Mouse (Mus musculus) gastrocnemius, postnatal 4 days (tissue): ENCODE measurements around the gene Dock4. TPM values are rescaled to one million over a fixed set of nuclear protein-coding genes. Genes with fewer than 3 reads are reported as not detected.

Experiments
- DNase-seq, 2 experiments: peaks; one replicate each; pipeline ENCODE4 v3.0.0; 2021 to 2022; ENCODE audit warnings: low spot score in 2 of 2, mixed read lengths in 2 of 2
- long read RNA-seq, 2 experiments: library from polyadenylated mRNA; stranded (forward); transcript quantifications; one replicate each; pipeline ENCODE4 v2.0.0; 2021
- total RNA-seq, 2 experiments: library from RNA; stranded (reverse); gene quantifications; 2 replicates each; pipeline ENCODE4 v1.2.3; 2021

The Dock4 gene
- total RNA-seq = 10 to 100 TPM; 20.7 to 23.4 TPM
- long read RNA-seq, experiment 1, partial matches to known transcripts = 1 of 9 reads
- long read RNA-seq, experiment 1, other reads (novel, unspliced or antisense) = 6 of 9 reads
- long read RNA-seq, experiment 2, partial matches to known transcripts = 6 of 11 reads
- long read RNA-seq, experiment 2, other reads (novel, unspliced or antisense) = 3 of 11 reads

- DNase-seq = peak; percentile 93 to 99
Measured at GRCm38 (mm10) chr12:40445648-40446449, at the start of gene Dock4, which contains the start of gene Zfp277. TSS of gene Dock4 (plus strand) at chr12:40445952. TSS of gene Zfp277 (minus strand) at chr12:40445902.

DNA sequence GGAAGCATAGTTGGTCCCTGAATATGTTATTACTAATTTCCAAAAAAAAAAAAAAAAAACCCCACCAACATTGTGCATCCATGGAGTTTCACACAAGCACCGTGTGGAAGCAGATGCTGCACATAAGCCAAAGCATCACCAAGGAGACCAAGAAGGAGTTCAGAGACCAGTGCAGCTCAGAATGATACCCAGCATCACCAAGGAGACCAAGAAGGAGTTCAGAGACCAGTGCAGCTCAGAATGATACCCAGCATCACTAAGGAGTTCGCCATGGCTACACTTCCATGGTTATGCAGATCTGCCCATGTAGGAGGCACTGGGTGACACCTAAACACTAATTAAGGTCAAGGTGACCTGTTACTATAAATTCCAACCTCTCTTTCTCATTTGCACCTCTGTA lies 46.8 kb upstream of the Dock4 start:
- DNase-seq = no peak

DNA sequence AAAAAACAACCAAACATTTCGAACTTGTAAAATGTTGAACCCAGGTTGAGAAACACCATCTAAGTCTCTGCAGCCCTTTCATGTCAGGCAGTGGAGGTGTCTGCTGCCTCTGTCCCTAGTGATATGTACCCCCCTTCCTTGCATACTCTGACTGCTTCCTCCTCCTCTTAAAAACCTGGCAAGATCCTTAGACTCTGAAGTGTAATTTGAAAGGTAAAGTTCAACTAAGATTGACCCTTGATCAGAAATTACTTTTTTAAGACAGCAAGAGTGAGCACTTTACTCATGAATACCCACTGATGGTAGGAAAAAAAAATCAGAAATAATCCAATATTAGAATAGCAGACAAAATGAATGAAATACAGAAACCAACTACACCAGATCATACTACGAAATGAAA lies 46.4 kb upstream of the Dock4 start:
- DNase-seq = no peak

- DNase-seq = no peak
Measured at GRCm38 (mm10) chr12:40399812-40400211, 45.9 kb upstream of the Dock4 start.

DNA sequence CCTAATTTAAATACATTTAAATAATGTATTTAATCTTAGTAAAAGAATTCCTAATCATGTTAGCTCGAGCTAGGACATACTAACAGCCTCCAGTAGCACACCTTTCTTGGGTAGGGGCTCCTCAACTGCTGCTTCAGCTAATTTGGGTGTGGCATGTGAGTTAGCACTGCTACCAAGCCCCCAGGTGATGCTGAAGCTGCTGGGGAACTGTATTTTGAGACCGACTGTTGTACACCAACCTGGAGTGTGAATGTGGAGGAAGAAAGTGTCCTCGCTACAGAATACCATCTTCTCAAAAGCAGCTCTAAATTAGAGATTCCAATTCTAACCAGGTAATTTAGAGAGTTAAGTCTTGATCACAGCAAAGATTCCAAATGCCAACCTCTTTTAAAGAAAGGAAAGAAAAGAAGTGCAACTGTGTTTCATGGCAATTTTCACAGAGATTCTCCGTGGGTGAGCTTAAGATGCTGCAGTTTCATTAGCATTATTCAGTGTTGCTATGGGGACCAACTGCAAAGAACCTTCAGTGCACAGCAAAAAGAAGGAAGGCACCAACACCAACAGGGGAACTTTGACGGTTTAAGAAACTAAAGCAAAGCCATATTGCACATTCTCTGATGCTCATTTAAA lies 31.0 kb upstream of the Dock4 start:
- DNase-seq = no peak

DNA sequence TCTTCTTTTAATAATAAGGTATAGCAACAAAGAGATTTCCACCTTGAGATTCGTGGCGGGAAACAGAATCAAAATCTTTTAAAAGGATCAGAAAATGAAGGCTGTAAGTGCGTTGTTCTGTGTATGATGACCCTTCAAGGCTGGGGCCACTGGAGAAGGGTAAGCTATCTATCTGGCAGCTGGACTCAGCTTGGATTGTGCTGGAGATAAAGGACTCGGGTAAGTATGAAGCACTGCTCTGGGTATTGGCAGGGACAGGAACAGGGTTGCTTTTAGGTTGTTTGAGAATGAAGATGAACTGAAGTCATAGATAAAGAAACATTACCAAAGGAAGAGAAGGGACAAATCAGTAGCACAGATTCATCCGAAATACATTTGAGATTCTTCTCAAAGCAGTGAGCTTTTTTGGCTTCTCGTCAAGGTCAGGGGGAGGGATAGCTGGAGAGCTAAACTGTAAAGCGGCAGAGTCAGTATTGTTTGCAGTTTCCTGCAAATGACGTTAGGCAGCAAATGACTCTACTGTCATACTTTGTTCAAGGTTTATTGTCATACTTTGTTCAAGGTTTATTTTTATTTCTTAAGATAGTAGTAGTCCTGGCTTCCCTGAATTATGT lies 30.3 kb upstream of the Dock4 start:
- no peak for DNase-seq

- DNase-seq = no peak
Measured at GRCm38 (mm10) chr12:40417257-40417656, 28.5 kb upstream of the Dock4 start.

GRCm38 (mm10) chr12:40424991-40425390 lies 20.8 kb upstream of the Dock4 start:
- DNase-seq = no peak

DNA sequence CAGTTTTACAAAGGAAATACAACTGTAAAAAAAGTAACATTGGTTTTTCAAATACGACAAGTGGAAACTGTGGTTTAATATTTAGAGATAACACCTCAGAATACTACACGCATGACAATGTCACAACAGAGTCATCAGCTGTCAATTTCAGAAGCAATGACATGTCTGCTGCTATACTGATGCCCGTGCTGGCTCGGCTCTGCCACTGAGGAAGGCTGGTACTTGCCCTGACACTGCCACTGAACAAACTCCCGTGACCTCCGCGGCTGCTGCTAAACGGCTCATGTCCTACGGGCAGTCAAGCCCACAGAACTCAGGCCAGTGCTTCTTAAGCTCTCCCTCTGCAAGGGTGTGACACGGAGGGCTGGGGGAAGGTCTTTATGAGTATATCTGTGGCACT lies 18.1 kb upstream of the Dock4 start:
- DNase-seq = no peak

DNA sequence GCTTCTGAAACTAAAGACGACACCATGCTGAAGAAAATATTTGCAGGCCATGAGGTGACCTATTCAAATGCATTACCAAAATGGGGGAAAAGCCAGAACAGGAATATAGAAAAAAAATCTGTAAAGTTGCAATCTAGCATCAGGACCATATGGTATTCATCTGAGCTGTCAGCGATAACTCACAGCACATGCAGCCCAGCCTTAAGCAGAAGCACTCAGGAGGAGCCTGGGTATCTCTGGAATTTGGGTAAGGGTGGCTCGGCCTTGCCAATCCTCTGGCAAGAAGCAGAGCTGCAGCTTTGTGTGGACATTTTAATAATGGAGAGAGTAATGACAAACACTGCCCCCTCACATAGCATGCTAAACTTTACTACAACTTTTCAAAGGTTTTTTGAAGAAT lies 15.8 kb upstream of the Dock4 start:
- DNase-seq = no peak

DNA sequence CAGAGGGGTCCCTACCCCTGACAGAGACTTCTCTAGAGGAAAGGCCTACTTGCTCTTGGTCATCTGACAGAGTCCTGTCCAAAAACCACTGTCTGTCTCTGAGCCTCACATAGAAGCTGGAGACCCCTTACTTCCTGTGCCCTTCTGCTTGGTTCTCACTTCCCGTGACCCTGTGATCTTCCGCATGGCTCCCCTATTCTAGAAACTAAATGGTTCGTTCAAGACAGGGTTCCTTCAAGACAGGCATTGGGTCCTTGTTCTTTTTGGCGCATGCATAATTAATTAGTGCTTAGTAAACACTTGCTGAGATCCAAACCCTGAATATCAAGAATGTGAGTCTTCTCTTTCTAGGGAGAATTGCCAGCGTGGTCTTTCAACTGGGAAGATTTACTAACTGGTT lies 14.7 kb upstream of the Dock4 start:
- no peak for DNase-seq

GRCm38 (mm10) chr12:40434101-40434500 lies 11.7 kb upstream of the Dock4 start:
- no peak for DNase-seq

- DNase-seq = no peak
Measured at GRCm38 (mm10) chr12:40438049-40438448, 7.7 kb upstream of the Dock4 start.

- DNase-seq = no peak
Measured at GRCm38 (mm10) chr12:40445206-40445605, 546 bp upstream of the Dock4 start.

- DNase-seq = peak; percentile 23 to 46
Measured at GRCm38 (mm10) chr12:40446450-40447381, 964 bp downstream of the Dock4 start.

DNA sequence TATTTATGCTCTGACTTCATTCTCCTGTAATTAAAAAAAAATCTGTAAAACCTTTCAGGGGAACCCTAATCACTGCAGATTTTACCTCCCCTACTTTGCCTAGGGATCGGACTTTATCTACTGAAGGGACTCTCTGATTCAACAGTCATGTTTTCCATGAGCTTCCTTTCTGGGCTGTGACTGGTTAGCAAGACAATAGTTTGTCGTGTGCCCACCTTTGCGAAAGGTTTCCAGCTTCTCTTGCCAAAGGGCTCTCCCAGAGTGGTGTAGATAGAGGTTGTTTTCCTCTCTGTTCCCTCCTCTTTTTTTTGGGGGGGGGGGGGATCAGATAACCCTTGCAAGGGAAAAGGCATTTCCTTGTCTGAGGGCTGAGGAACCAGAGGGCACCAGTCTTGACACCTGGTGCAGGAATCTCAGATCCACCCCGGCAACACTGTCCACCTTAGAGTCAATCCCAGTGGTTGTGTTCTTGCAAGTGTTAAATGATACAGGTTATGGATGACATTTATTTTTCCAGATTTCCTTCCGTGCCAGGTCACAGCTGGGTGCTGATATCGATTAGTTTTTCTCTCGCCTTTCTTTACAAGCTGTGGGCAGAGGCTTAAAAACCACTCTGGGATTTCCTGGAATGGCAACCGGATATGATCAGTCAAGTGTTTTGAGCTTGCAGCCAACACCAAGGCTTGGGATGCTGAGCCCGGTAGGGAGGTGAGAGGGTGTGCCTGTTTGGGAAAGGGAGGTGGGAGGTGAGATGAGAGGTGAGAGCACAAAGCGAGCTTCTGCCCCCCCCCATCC lies 2.0 kb downstream of the Dock4 start:
- no peak for DNase-seq

GRCm38 (mm10) chr12:40449119-40449795 lies 3.5 kb downstream of the Dock4 start:
- no peak for DNase-seq

DNA sequence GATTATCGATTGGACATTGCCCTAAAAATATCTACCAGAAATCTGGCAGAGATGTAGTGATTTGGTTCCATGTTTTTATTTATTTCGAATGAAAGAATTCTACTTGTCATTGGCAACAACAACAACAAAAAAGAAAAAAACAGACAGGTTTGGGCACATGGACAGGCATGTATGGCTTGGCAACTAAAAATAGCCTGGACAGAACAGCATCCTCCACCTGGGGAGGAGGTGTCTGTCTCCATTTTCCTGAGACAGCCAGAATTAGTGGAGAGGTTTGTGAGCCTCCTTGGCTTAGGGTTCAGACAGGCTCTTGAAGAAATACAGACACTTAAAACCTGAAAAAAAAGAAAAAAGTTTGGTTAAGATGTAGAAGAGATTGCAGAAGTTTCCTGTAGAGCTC lies 10.8 kb downstream of the Dock4 start:
- no peak for DNase-seq

DNA sequence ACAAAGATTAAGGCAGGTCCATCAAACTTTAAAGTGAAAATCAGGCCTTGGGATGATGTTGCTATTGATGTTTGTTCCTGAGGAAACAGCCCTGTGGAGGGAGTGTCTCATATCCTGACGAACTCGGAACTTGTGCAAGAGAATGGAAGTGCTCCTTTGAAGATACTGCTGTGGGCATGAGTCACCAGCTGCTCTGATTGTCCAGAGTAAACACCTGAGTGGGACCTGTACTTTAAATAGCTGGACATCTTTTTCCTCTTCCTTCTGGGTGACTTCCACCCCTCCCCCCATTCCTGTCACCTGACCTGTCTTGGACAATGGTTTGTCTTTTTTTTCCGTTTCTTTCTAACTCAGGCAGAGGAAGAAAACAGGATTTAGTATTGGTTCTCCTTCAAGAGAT lies 13.2 kb downstream of the Dock4 start:
- no peak for DNase-seq
